Comparison of ENCODE assay signal across 11 mouse cellular contexts in genomic region chr6:55453548-55453947, GRCm38 (mm10). TPM values are rescaled to one million over a fixed set of nuclear protein-coding genes. Genes with fewer than 3 reads are reported as not detected.
DNase-seq lines count a peak whose midpoint lies in the region; ATAC-seq lines count a peak whose summit lies in the region.
"Had no signal": no experiment of that assay in that cellular context is flagged by ENCODE, and none has a peak within 500 bp of the region (broad histone marks: within the 10 kb centered on the region; RNA-seq: fewer than 3 reads in every experiment).

No protein-coding gene starts in this region.

- peaks cover 19% of the 10 kb centered on the region for H3K4me1 ChIP-seq in heart, embryonic 15.5 days (replicated peaks)
- peaks cover 82% of the 10 kb centered on the region for H3K4me1 ChIP-seq in neural tube, embryonic 13.5 days (replicated peaks)

- no peak overlapping the region for H3K9ac ChIP-seq in heart, embryonic 15.5 days
- peak overlapping the region; percentile 93 for H3K9ac ChIP-seq in neural tube, embryonic 13.5 days
- H3K9ac ChIP-seq: lung, embryonic 15.5 days had no signal

- 19% methylated on average over 1 of the region's 1 CpGs for WGBS in heart, embryonic 15.5 days
- 24% methylated on average over 1 of the region's 1 CpGs for WGBS in neural tube, embryonic 13.5 days

- H3K27ac ChIP-seq in heart, embryonic 15.5 days, result no peak overlapping the region
- H3K27ac ChIP-seq in neural tube, embryonic 13.5 days (replicated peaks), result peak overlapping the region; percentile 90
- H3K27ac ChIP-seq: lung, embryonic 15.5 days had no signal

- H3K4me3 ChIP-seq in heart, embryonic 15.5 days, result no peak overlapping the region
- peak overlapping the region; percentile 81 for H3K4me3 ChIP-seq in neural tube, embryonic 13.5 days
- H3K4me3 ChIP-seq: lung, embryonic 15.5 days had no signal

- peaks cover 83% of the 10 kb centered on the region for H3K27me3 ChIP-seq in heart, embryonic 15.5 days
- H3K27me3 ChIP-seq in neural tube, embryonic 13.5 days, result peaks cover 14% of the 10 kb centered on the region

- no peak for ATAC-seq in heart, embryonic 15.5 days (replicated peaks; ENCODE audit: insufficient number of reproducible peaks, insufficient read depth, low FRiP score, low read depth)
- ATAC-seq in neural tube, embryonic 13.5 days (ENCODE audit: low read depth), result no peak

- no peaks in the 10 kb centered on the region for H3K36me3 ChIP-seq in heart, embryonic 15.5 days
- H3K36me3 ChIP-seq in neural tube, embryonic 13.5 days, result no peaks in the 10 kb centered on the region
- H3K36me3 ChIP-seq: lung, embryonic 15.5 days had no signal

- H3K4me2 ChIP-seq in heart, embryonic 15.5 days, result peak overlapping the region; percentile 83
- peak overlapping the region; percentile 85 for H3K4me2 ChIP-seq in neural tube, embryonic 13.5 days

- no peaks in the 10 kb centered on the region for H3K9me3 ChIP-seq in heart, embryonic 15.5 days (replicated peaks)
- no peaks in the 10 kb centered on the region for H3K9me3 ChIP-seq in neural tube, embryonic 13.5 days
- H3K9me3 ChIP-seq: lung, embryonic 15.5 days had no signal

- peak; percentile 41 for DNase-seq in layer of hippocampus, adult 11-12 months (ENCODE audit: low spot score)
- DNase-seq in layer of hippocampus, postnatal 25 days (ENCODE audit: extremely low spot score in 1 of 2, low spot score in 1 of 2), result no peak
- DNase-seq in cerebellum, adult 8-10 months, result peak; percentile 51
- no peak for DNase-seq in embryo, embryonic 10.5 days (ENCODE audit: low spot score)
- no peak for DNase-seq in frontal cortex, adult 2 months (ENCODE audit: extremely low spot score in 1 of 2, low spot score in 1 of 2)
- no peak for DNase-seq in thymus, postnatal 4 days
- DNase-seq: thymus, adult 18-20 months had no signal

RNA-seq across cellular contexts. Expression of gene Adcyap1r1, which starts 1.8 kb away (rescaled TPM):
- total RNA-seq in layer of hippocampus, postnatal 25 days (2021), result 100 to 1,000 TPM; 138 to 142 TPM
- polyA plus RNA-seq in heart, embryonic 15.5 days (2015; fragmentation: Nextera tagmentation; extraction: Ambion mirVana), result 2.6 and 4.2 TPM in 2 replicates
- 40.5 and 43.9 TPM in 2 replicates for polyA plus RNA-seq in neural tube, embryonic 13.5 days (2015; fragmentation: Nextera tagmentation; extraction: Ambion mirVana)
- polyA plus RNA-seq in frontal cortex, adult 2 months (2012; rRNA removed), result 119 and 133 TPM in 2 replicates
- total RNA-seq: MEL had no signal

Comparison
In these comparisons a context has a peak if more than half of its experiments do, and no peak if none do; other contexts are left out.
1. DNase-seq: peak in layer of hippocampus, adult 11-12 months (single experiment) and cerebellum, adult 8-10 months (single experiment); none in layer of hippocampus, postnatal 25 days (0 of 2), embryo, embryonic 10.5 days (single experiment), frontal cortex, adult 2 months (0 of 2) and thymus, postnatal 4 days (single experiment).